Mouse (Mus musculus): ENCODE data around the gene Fbxo44. TPM values are rescaled to one million over a fixed set of nuclear protein-coding genes. Genes with fewer than 3 reads are reported as not detected.
"Not testable (repeated sequence)": the region's sequence is repeated elsewhere in the genome, so short reads cannot be mapped to it uniquely, and the experiment has no call there.

Fbxo44 gene
- 59.6 and 60.8 TPM in 2 replicates for polyA plus RNA-seq (2014; fragmentation: Nextera tagmentation; extraction: Ambion mirVana)

GRCm38 (mm10) chr4:148160436-148161390 lies at the start of gene Fbxo44, which contains the start of gene Fbxo2:
Gene Fbxo44, minus strand, starts transcription at chr4:148160482.
Gene Fbxo2, plus strand, starts transcription at chr4:148160621.
- H3K9ac ChIP-seq (ENCODE audit: low read length): peak within 1 kb of the TSS; percentile 67
- peaks cover 4% of the 10 kb centered on the region for H3K36me3 ChIP-seq (ENCODE audit: control insufficient read depth, insufficient read depth, low read length)
- no peaks in the 10 kb centered on the region for H3K9me3 ChIP-seq (ENCODE audit: control insufficient read depth, low read length)
- no peak for DNase-seq (ENCODE audit: low spot score)
- H3K27me3 ChIP-seq (ENCODE audit: control insufficient read depth, insufficient read depth, low read length): peaks cover 47% of the 10 kb centered on the region
- WGBS: 2% methylated on average over 40 of the region's 43 CpGs
- H3K4me3 ChIP-seq (ENCODE audit: low read depth, low read length): peak within 1 kb of the TSS; percentile 50
- peaks cover 17% of the 10 kb centered on the region for H3K4me1 ChIP-seq (ENCODE audit: control insufficient read depth, insufficient read depth, low read length)
- H3K27ac ChIP-seq (ENCODE audit: low read depth, low read length): peak within 1 kb of the TSS; percentile 74
- peak within 1 kb of the TSS; percentile 92 for H3K4me2 ChIP-seq (ENCODE audit: low read depth)
- ATAC-seq (ENCODE audit: insufficient read depth, low FRiP score, low TSS enrichment): peak; percentile 21; the same call in 1 of the 2 replicates

- DNase-seq (ENCODE audit: low spot score) (no peak), ATAC-seq (ENCODE audit: insufficient read depth, low FRiP score, low TSS enrichment) (no peak)
- WGBS: 70% methylated on average over 6 of the region's 6 CpGs
Observed at GRCm38 (mm10) chr4:148204873-148205232, 44.6 kb upstream of the Fbxo44 start.

GRCm38 (mm10) chr4:148204061-148204872 lies 44.0 kb upstream of the Fbxo44 start:
- no peaks in the 10 kb centered on the region for H3K36me3 ChIP-seq (ENCODE audit: control insufficient read depth, insufficient read depth, low read length)
- 68% methylated on average over 15 of the region's 15 CpGs for WGBS
- no peak overlapping the region for H3K27ac ChIP-seq (ENCODE audit: low read depth, low read length)
- H3K4me3 ChIP-seq (ENCODE audit: low read depth, low read length): no peak overlapping the region
- ATAC-seq (ENCODE audit: insufficient read depth, low FRiP score, low TSS enrichment) (no peak), DNase-seq (ENCODE audit: low spot score) (no peak)
- no peaks in the 10 kb centered on the region for H3K9me3 ChIP-seq (ENCODE audit: control insufficient read depth, low read length)
- H3K27me3 ChIP-seq (ENCODE audit: control insufficient read depth, insufficient read depth, low read length): no peaks in the 10 kb centered on the region
- no peak overlapping the region for H3K9ac ChIP-seq (ENCODE audit: low read length)
- H3K4me1 ChIP-seq (ENCODE audit: control insufficient read depth, insufficient read depth, low read length): no peaks in the 10 kb centered on the region
- H3K4me2 ChIP-seq (ENCODE audit: low read depth): no peak overlapping the region

More at GRCm38 (mm10) chr4:148204873-148205232, 44.6 kb upstream of the Fbxo44 start:
- H3K27ac ChIP-seq (ENCODE audit: low read depth, low read length): no peak overlapping the region
- no peak overlapping the region for H3K4me3 ChIP-seq (ENCODE audit: low read depth, low read length)
- no peaks in the 10 kb centered on the region for H3K4me1 ChIP-seq (ENCODE audit: control insufficient read depth, insufficient read depth, low read length)
- no peaks in the 10 kb centered on the region for H3K36me3 ChIP-seq (ENCODE audit: control insufficient read depth, insufficient read depth, low read length)
- H3K9ac ChIP-seq (ENCODE audit: low read length): no peak overlapping the region
- H3K27me3 ChIP-seq (ENCODE audit: control insufficient read depth, insufficient read depth, low read length): no peaks in the 10 kb centered on the region
- no peaks in the 10 kb centered on the region for H3K9me3 ChIP-seq (ENCODE audit: control insufficient read depth, low read length)
- no peak overlapping the region for H3K4me2 ChIP-seq (ENCODE audit: low read depth)

GRCm38 (mm10) chr4:148203557-148203956 lies 43.3 kb upstream of the Fbxo44 start:
- H3K4me3 ChIP-seq (ENCODE audit: low read depth, low read length): no peak overlapping the region
- H3K36me3 ChIP-seq (ENCODE audit: control insufficient read depth, insufficient read depth, low read length): no peaks in the 10 kb centered on the region
- 93% methylated on average over 2 of the region's 2 CpGs for WGBS
- 0 out of 2 replicates have a peak, but pooled peaks cover 3% of the 10 kb centered on the region for H3K4me1 ChIP-seq (ENCODE audit: control insufficient read depth, insufficient read depth, low read length)
- no peak overlapping the region for H3K4me2 ChIP-seq (ENCODE audit: low read depth)
- no peaks in the 10 kb centered on the region for H3K27me3 ChIP-seq (ENCODE audit: control insufficient read depth, insufficient read depth, low read length)
- no peaks in the 10 kb centered on the region for H3K9me3 ChIP-seq (ENCODE audit: control insufficient read depth, low read length)
- ATAC-seq (ENCODE audit: insufficient read depth, low FRiP score, low TSS enrichment): no peak
- no peak for DNase-seq (ENCODE audit: low spot score)
- H3K27ac ChIP-seq (ENCODE audit: low read depth, low read length): no peak overlapping the region
- no peak overlapping the region for H3K9ac ChIP-seq (ENCODE audit: low read length)

GRCm38 (mm10) chr4:148198721-148199120 lies 38.4 kb upstream of the Fbxo44 start:
- no peaks in the 10 kb centered on the region for H3K36me3 ChIP-seq (ENCODE audit: control insufficient read depth, insufficient read depth, low read length)
- H3K27ac ChIP-seq (ENCODE audit: low read depth, low read length): no peak overlapping the region
- H3K4me3 ChIP-seq (ENCODE audit: low read depth, low read length): no peak overlapping the region
- H3K27me3 ChIP-seq (ENCODE audit: control insufficient read depth, insufficient read depth, low read length): no peaks in the 10 kb centered on the region
- DNase-seq (ENCODE audit: low spot score): no peak
- 22% methylated on average over 10 of the region's 10 CpGs for WGBS
- ATAC-seq (ENCODE audit: insufficient read depth, low FRiP score, low TSS enrichment): no peak
- H3K4me2 ChIP-seq (ENCODE audit: low read depth): no peak overlapping the region
- H3K9ac ChIP-seq (ENCODE audit: low read length): no peak overlapping the region
- H3K4me1 ChIP-seq (ENCODE audit: control insufficient read depth, insufficient read depth, low read length): 0 out of 2 replicates have a peak, but pooled peaks cover 3% of the 10 kb centered on the region
- no peaks in the 10 kb centered on the region for H3K9me3 ChIP-seq (ENCODE audit: control insufficient read depth, low read length)

GRCm38 (mm10) chr4:148194400-148194799 lies 34.1 kb upstream of the Fbxo44 start:
- Histone ChIP-seq H3K9me3 (ENCODE audit: control insufficient read depth, low read length) (no peaks in the 10 kb centered on the region), H3K4me3 (ENCODE audit: low read depth, low read length) (no peak overlapping the region), H3K9ac (ENCODE audit: low read length) (no peak overlapping the region), H3K27me3 (ENCODE audit: control insufficient read depth, insufficient read depth, low read length) (no peaks in the 10 kb centered on the region), H3K36me3 (ENCODE audit: control insufficient read depth, insufficient read depth, low read length) (no peaks in the 10 kb centered on the region), H3K4me2 (ENCODE audit: low read depth) (no peak overlapping the region), H3K27ac (ENCODE audit: low read depth, low read length) (no peak overlapping the region), H3K4me1 (ENCODE audit: control insufficient read depth, insufficient read depth, low read length) (0 out of 2 replicates have a peak, but pooled peaks cover 3% of the 10 kb centered on the region)
- DNase-seq (ENCODE audit: low spot score) (no peak), ATAC-seq (ENCODE audit: insufficient read depth, low FRiP score, low TSS enrichment) (no peak)

GRCm38 (mm10) chr4:148192707-148193245 lies 32.5 kb upstream of the Fbxo44 start:
- WGBS: 35% methylated on average over 11 of the region's 11 CpGs
- H3K9ac ChIP-seq (ENCODE audit: low read length): no peak overlapping the region
- H3K27me3 ChIP-seq (ENCODE audit: control insufficient read depth, insufficient read depth, low read length): no peaks in the 10 kb centered on the region
- no peaks in the 10 kb centered on the region for H3K4me1 ChIP-seq (ENCODE audit: control insufficient read depth, insufficient read depth, low read length)
- ATAC-seq (ENCODE audit: insufficient read depth, low FRiP score, low TSS enrichment) (no peak), DNase-seq (ENCODE audit: low spot score) (no peak)
- H3K4me3 ChIP-seq (ENCODE audit: low read depth, low read length): no peak overlapping the region
- no peaks in the 10 kb centered on the region for H3K9me3 ChIP-seq (ENCODE audit: control insufficient read depth, low read length)
- H3K36me3 ChIP-seq (ENCODE audit: control insufficient read depth, insufficient read depth, low read length): no peaks in the 10 kb centered on the region
- H3K27ac ChIP-seq (ENCODE audit: low read depth, low read length): no peak overlapping the region
- H3K4me2 ChIP-seq (ENCODE audit: low read depth): no peak overlapping the region

GRCm38 (mm10) chr4:148188767-148189166 lies 28.5 kb upstream of the Fbxo44 start:
- ATAC-seq (ENCODE audit: insufficient read depth, low FRiP score, low TSS enrichment); H3K9me3 ChIP-seq (ENCODE audit: control insufficient read depth, low read length); H3K36me3 ChIP-seq (ENCODE audit: control insufficient read depth, insufficient read depth, low read length); H3K4me1 ChIP-seq (ENCODE audit: control insufficient read depth, insufficient read depth, low read length); H3K9ac ChIP-seq (ENCODE audit: low read length); DNase-seq (ENCODE audit: low spot score); H3K27me3 ChIP-seq (ENCODE audit: control insufficient read depth, insufficient read depth, low read length); H3K27ac ChIP-seq (ENCODE audit: low read depth, low read length); H3K4me2 ChIP-seq (ENCODE audit: low read depth); H3K4me3 ChIP-seq (ENCODE audit: low read depth, low read length): not testable (repeated sequence)
- 88% methylated on average over 1 of the region's 1 CpGs for WGBS
